Mouse (Mus musculus) layer of hippocampus, postnatal 25 days (tissue): Measurements from ENCODE around the gene 1700034J05Rik. TPM values are rescaled to one million over a fixed set of nuclear protein-coding genes. Genes with fewer than 3 reads are reported as not detected.

Experiments used
- DNase-seq, 2 experiments: peaks; one replicate each; pipeline ENCODE4 v3.0.0; 2022; ENCODE audit warnings: mixed read lengths in 2 of 2, low spot score in 1 of 2; ENCODE audit errors: extremely low spot score in 1 of 2
- total RNA-seq, 2 experiments: library from RNA; stranded (reverse); gene quantifications; 2 replicates each; pipeline ENCODE4 v1.2.3; 2021

The 1700034J05Rik gene
- total RNA-seq, 2 experiments from 2014 or later: not detected

DNA sequence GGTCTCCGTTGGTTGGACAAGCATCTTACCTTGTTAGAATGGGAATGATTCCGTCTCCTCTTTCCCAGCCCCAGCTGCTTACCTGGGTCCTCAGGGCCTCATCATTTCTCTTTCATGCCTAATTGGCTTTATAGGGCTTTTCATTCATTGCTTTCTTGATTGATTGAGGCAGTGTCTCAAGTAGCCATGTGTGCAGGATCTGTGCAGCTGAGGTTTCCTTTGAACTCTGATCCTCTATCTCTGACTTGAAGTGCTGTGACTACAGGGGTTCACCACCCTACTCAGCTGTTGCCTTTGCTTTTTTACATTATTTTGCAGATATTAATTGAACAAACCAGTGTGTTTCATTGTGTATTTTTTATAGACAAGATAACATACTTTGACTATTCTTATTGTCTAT lies 25.2 kb downstream of the 1700034J05Rik start:
- no peak for DNase-seq

DNA sequence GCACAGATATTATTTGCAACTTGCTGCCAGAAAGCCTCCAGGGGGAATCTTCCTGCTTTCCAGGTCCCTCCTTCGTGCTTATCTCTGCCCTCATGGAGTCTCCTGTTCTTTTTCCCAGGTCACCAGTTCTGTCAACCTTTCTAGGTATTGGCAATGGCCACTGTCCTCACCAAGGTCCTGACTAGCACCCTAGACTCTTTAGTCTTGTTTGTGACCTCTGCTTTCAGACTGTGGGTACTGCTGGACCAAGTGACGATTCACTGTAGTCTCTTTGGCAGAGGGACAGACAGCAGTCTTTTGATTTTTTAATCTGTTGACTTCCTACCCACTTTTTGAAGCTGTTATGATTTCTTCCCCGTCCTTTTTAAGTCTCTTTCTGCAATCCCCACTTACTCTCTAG lies 26.1 kb downstream of the 1700034J05Rik start:
- DNase-seq: no peak

DNA sequence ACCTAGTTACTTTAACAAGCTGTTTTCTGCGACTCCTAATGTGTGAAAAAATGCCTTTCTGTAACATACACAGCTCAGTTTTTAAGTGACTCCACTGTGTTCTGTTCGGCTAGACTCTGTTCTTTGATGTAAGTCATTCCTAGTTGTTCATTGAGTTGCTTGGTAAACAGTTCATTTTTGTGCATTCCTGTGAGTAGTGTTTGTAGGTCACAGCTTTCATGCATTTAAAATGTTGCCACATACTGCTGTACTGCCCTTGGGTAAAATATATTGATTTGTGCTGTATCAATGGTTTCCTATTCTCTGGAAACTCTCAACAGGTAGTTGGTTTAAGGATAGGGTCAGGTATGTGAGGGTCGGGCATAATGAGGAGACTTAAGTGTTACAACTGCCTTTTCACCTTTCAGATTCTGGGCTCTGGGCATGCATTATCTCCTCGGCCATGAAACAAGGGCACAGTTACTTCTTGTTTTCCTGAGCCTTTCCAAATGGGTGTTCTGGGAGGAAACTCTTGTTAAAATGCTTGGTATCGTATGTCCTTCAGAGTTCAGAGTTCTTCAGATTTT lies 27.7 kb downstream of the 1700034J05Rik start:
- DNase-seq: no peak

DNA sequence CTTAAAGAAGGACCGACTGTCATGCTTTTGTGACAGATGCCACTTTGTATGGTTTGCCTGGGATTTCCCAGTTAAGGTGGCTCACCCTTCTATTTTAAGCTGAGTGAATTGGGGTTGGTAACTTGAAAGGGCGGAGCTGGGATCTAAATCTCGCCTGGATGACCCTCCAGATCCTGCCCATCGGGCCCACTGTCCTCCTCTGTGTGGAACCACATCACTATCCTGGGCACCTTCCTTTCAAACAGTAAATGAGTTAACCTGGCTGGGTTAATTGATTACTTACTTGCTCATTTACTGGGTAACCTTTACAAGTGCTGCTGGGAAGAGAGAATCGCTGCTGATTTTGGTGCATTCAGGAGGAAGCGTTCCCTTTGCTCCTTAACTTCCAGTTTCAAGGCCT lies 35.9 kb downstream of the 1700034J05Rik start:
- DNase-seq: no peak

DNA sequence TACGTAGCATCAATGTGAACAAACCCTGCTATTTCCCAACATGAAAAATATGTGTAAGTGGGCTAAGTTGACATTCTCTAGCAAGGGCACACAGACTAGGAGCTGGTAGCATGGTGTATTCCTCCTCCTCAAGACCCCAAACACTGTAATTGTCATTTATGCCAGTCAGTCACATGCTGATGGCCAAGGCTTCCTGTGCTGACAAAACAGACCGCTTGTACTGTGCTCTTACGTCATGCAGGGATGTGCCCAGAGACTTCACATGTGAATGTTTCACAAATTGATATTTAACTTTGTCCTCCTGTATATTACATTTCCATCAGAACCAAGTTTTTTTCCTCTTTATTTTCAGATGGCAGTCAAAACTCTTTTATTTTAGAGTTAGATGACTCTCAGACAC lies 36.8 kb downstream of the 1700034J05Rik start:
- DNase-seq: no peak

DNA sequence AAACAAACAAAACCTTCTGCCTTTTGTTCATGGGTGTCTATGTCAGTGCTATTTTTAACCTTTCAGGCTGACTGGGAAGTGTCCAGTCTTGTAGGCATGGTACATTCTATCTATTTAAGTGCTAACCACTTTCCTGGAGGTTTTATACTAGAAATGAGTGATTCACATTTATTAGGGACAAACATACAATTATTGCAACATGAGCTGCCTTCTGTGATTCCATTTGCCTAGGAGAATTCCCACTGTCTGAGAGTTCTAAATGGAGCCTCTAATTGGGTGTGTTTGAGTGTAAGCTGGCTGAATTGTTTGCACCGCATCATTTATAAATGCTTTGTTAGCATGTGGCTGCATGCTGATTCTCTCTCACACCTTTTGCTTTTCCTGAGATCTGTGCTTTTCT lies 38.4 kb downstream of the 1700034J05Rik start:
- no peak for DNase-seq

DNA sequence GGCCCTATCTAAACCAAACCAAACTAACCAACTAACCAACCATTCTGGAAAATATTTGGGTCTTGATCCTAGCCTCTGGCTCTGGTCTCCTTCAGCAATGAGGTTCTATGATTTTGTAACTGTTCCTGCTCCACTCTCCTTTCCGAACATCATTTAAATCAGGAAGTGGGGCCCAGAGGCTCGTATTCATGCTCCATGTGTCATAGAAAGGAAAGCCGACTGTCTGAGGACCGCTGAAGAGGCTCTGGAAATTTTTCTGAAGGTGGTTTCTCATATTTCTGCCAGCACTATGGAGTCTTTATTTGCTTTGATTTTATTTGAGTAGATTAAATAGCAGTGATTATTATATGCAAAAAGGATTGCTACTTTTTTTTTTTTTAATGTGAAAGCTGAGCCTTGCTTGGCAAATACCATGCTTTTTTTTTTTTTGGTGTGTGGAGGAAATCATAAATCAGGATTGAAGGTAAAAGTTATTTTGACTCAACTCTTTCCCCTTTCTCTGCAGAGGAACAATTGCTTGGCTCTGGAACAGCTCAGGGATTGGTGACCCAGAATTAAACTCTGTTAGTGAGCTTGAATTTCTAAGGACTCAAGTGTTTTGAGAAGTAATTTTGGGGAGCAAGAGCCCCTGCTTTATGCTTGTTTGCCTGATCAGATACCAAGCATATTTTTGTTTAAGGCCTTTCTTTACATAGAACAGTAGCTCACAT lies 40.6 kb downstream of the 1700034J05Rik start:
- DNase-seq: no peak

DNA sequence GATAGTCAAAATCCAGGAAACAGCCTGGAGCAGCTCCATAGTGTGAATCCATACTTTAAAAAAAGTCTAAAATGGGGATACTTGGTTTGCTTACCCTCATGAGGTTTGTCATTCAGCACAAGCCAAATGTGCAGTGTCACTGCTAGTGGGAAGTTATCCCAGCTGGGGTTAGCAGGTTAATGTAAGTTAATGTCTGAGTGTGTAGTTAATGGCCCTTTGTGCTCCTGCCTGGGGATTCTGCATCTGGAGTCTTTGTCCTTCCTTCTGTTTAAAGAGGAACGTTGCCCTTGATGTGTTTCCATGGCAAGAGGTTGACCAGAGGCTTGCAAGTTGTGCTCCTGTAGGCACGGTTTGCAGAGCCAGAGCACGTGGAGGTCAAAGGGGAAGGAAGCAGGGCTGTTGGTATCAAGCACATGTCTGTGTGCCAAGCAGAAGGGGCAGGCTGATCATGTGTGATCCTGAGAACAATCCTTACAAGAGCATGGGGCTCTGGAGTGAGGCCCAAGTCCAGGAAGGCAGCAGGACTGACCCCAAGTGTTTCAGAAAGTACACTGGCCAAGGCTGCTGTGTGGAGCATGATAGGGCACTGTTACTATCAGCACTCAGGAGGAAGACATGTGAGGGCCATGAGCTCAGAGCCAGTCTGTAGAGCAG lies 41.3 kb downstream of the 1700034J05Rik start:
- no peak for DNase-seq

DNA sequence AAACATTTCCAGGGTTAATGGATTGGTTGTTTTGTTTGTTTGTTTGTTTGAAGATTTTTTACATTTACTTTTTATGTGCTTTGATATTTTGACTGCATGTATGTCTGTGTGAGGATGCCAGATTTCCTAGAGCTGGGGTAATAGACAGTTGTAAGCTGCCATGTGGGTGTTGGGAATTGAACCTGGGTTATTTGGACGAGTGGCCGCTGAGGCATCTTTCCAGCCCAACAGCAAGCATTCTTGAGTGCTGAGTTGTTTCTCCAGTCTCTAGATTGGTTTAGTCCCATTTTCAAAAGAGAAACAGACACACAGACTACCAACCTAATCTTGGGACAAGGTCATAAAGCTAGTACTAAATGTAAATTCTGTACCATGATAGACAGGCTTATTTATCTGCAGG lies 43.4 kb downstream of the 1700034J05Rik start:
- no peak for DNase-seq

DNA sequence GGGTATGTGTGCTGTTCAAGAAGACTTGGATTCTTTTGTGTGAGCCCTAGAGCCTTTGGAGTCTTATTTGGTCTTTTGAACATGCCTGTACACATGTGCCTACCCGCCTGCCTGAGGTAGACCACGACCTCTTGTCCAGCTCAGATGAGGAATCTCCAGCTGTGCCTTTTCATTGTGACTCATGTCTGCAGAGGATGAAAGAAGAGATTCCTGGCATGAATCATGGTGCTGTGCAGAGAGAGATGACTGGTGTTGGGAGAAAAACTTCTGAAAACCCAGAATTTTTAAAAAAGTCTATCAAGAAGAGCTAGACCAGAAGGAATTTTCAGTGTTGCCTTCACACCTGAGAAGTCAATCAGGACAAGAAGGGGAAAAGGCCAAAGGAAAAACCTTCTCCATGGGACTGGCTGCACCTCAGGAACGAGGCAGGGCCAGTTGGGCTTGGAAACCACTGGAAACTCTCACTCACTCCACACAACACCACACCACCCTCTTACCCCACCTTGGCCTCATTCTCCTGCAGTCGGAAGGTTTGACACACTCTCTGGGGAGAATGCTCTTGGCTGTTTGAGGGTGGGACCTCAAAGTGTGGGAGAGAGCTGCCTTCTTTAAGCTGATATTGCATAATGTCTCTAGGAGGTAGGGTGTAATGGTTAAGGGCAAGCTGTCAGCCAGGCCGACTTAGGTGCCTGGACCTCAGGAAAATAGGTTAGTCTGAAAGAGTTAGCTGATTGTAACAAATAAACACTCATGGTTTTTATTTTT lies 44.3 kb downstream of the 1700034J05Rik start:
- no peak for DNase-seq

DNA sequence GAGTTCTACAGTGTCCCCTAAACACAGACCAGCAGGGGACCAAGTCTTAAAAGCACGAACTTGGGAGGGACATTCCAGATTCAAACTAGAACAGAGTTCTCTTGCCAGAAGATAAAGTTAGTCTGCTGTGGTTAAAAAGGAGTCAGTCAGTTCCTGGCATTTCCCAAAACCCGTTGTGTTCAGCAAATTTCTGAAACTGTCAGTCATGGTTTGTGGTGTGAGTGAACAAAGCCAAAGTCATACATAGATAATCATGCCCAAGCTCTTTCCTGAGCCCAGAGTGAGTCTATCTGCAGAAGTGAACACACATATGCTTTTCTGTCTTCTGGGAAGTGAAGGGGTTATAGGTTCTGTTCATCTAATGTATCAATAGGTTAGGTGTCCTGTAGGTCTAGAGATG lies 45.4 kb downstream of the 1700034J05Rik start:
- no peak for DNase-seq

DNA sequence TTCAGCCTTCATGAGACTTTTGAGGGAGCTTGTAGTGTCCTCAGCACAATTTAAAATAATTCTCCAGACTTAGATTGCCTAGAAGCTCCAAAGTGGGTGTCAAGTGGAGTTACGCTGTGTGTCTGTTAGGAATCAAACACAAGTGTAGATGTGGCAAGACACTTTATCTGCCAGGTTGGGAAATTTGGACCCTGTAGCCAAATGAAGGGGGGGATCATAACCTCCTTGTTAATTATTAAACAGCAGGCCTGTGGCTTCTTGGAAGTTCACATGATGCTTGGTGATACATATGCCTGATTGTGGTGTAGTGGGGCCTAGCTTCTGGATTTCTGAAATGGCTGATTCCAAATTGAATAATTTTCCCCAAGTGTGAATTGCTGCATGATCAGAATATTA lies 46.4 kb downstream of the 1700034J05Rik start:
- DNase-seq: no peak

DNA sequence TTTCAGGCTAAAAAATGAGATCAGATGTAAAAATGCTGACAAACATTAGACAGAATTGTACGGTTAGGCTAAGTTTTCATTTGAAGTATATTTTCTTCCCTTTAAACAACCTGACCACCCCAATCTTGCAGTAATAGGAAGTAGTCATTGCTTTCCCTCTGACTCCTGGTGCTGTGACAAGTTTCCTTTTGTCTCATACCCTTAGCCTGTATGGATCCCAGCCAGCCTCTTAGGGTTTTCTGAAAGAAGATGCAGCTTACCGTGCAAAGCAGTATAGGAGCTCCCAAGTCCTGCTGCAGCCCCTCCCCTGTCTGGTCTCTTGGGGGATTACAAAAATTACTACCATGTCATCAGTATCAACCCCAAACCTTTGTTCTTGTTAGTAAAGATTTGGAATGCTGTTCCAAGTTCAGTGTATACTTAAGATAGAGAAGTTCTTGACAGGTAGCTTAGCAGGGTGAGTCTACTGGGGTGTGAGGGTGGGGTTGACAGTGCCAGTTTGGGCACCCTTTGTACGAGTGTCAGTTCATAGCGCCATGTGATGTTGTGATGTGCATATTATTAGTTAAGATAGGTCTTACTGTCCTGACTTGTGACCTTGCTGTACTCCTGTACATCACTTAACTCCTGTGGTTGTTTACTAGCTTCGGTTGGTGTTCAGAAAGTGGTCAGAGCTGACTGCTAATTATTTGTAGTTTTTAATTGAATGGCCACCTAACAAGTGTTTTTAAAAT lies 47.0 kb downstream of the 1700034J05Rik start:
- no peak for DNase-seq

DNA sequence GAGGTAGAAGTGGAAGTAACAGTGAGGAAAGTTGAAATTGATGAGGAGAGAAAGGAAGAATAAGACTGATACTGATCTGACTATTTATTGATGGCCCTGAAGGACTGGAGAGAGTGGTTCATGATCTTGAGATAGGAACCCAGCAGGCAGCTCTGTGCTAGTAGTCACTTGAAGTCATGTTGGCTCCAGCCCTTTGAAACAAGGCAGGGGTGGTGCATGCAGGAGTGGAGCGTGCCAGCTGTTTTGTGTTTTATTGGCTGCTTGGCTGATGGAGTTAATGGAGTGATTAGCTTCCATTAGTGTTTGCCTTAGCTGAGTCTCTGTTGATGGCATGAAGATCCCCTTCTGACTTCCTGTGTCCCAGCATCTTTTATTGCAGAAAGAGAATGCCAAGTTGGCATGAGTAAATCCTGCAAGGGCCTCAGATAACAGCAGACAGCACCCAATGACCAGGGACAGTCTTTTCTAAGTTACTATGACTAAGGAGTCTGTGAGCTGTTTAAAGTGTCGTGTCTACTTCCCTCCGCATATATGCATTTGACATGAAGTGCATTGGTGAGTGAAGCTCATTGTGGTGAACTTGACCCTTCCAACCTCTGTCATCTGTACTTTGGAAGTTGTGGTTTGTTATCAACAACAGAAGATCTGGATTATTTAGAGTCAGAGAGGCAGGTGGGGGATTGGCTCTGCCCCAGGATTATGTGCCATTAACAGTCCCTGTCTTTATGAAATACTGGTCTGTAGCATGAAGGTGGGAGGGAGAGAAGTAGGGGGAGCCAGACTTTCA lies 48.0 kb downstream of the 1700034J05Rik start:
- no peak for DNase-seq

DNA sequence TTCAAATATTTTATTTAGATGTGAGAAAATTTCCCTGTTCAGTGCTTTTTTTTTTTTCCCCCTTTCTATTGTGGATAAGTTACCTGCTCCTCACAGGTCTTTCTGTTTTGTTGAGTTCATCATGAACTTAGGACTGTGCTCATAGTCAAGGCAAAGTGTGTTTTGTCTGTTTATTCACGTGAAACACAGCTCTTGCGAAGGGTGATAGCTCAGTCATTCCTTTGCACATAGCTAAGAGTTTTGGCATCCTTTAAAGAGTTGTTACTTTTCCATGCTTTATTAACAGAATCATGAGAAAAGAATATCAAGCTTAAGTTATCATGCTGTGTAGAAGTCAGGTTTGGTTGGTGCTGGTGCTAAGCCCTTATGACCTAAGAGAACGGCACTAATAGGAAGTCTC lies 49.5 kb downstream of the 1700034J05Rik start:
- DNase-seq: no peak

DNA sequence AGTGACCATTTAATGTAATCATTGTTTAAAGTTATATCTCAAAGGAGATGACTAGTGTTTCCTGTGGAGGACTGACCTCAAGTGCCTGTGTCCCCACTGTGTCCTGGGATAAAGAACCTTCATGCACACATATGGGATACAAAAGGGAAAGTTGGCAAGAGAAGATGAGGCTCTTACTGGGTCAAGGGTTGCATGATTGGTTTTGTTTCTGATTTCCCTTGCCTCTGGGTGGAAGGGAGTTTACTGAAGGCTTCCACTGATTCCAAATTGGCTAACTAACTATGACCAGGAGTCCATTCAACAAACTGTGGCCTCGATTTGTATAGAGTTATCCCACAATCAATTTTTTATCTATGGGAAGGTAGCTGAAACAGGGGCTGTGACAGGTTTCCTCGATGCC lies 50.6 kb downstream of the 1700034J05Rik start:
- DNase-seq: no peak

DNA sequence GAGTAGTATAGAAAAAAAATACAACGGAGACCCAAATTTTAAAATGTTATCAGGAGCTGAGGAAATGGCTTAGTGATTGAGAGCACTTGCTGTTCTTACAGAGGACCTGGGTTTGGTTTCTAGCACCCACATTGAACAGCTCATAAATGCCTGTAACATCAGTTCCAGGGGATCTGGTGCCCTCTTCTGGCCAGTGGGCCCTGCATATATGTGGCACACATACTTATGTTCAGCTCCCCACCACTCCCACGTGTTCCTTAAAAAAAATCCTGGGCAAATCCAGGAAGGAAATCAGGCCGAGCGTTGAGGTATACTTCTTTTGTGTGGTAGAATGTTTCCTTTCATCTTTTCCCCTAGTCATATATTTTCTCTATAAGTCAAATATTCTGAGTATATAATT lies 52.3 kb downstream of the 1700034J05Rik start:
- DNase-seq: no peak
